Mouse (Mus musculus) adrenal gland, postnatal 10 days (tissue): ENCODE results near the gene 2210408I21Rik. TPM values are rescaled to one million over a fixed set of nuclear protein-coding genes. Genes with fewer than 3 reads are reported as not detected.

ENCODE experiments used
- DNase-seq: peaks from one replicate; pipeline ENCODE4 v3.0.0; 2021; ENCODE audit warnings: mixed read lengths
- total RNA-seq, 2 experiments: library from RNA; stranded (reverse); gene quantifications; 2 replicates each; pipeline ENCODE4 v1.2.3; 2021

The 2210408I21Rik gene
- total RNA-seq, 2 experiments from 2014 or later, result 7.5 to 9.8 TPM

DNA sequence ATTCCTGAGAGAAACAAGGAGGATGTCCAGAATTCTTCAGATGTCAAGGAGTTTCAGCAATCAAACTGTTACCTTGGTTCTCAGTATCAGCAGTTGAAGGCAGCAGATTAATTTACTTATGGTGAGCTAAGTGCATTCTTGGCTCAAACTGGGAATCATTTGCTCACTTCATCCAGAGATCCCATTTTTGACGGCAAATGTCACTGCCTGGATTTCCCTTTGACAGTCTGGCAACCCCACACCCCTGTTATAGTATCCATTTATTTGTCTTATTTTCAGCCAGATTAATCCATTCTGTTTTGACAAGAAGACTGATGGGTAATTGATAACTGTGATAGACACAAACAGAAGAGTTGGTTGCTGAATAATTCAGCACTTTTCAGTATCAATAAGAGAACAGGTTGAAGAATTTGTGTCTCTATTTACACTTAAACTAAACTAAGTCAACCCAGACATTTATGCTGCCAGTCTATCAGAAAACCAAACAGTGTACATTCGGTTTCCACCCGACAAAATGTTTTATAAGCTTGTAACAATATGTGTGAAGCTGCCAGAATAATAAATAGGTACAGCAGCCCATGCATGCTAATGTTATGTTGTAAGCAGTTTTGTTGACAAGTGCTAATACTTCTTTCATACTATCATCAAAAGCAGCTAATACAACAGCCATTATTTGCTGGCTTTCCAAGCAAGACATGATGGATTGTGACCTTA, 354.8 kb downstream of the 2210408I21Rik start:
- no peak for DNase-seq

DNA sequence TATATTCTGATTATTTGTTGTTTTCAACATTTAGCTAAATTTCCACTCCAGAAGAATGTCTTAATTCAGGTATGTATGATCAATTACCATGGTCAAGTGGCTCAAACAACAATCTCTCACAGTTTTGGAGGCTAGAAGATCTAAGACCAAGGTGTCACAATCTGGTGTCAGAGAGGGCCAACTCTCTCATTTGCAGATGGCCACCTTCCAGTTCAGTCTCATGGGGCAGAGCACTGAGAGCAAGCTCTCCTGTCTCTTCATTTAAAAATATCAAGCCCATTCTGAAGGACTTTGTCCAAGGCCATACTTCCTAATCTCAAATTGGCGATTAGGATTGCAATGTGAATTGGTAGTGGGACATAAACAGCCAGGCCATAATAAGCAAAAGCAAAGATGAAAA, 378.7 kb downstream of the 2210408I21Rik start:
- peak; percentile 34 for DNase-seq

DNA sequence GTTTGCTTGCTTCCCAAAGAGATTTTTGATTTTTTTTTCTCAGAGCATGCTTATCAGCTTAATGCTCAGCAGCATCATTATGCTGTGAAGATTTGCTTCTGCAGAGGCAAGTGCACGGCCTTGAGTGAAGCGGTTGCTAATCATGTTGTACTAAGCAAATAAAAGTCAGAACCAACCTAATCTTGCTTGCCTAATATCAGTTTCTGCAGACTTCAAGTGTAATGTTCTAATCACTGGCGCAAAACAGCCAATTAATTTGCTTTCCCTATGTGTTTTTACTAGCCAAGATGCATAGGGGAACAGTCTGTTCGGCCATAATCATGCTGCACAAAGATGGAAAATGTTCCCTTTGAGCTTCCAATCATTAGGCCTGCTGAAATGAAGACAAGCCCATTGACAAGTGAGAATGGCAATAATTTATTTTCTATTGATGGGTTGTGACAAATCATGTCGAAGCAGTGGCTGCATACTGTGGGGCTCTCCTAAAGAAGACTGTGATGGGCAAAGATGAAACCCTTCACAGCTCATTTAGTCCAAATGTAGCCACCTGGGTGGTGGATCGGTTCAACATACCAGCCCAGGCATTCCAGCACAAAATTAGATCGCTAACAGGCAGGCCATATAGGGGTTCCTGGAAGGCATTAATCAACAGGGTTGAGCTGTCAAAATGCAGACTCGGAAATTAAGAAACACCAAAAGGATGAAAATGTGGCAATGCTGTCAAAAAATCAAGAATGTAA, 393.8 kb downstream of the 2210408I21Rik start:
- DNase-seq, result no peak

DNA sequence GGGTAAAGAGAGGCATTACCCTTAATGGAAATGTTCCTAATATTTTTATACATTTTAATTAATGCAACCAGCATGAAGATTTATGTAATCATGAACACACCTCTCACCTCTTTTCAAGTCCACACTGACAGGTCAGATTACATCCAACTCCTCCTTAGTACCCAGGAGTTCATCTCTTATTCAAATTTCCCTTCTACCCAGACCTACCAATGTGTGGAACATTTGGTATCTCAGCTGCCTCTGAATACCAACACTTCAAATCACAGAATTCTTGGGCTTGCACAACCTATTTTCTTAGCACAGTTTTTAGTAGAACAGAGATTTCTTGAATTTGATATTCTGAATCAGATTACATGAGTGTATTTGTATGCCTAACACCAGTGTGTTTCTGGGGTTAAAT, 394.4 kb downstream of the 2210408I21Rik start:
- DNase-seq, result no peak

DNA sequence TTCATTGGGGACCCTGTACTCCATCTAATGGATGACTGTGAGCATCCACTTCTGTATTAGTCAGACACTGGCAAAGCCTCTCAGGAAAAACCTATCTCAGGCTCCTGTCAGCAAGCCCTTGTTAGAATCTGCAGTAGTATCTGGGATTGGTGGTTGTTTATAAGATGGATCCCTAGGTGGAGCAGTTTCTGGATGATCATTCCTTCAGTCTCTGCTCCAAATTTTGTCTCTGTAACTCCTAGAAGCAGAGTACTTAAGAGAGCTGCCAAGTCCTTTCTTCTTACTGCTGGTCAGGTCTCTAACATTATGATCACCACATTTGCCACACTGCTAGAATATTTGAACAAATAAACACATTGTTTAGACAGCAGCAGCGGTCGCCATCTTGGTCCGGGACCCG, 402.1 kb downstream of the 2210408I21Rik start:
- no peak for DNase-seq

DNA sequence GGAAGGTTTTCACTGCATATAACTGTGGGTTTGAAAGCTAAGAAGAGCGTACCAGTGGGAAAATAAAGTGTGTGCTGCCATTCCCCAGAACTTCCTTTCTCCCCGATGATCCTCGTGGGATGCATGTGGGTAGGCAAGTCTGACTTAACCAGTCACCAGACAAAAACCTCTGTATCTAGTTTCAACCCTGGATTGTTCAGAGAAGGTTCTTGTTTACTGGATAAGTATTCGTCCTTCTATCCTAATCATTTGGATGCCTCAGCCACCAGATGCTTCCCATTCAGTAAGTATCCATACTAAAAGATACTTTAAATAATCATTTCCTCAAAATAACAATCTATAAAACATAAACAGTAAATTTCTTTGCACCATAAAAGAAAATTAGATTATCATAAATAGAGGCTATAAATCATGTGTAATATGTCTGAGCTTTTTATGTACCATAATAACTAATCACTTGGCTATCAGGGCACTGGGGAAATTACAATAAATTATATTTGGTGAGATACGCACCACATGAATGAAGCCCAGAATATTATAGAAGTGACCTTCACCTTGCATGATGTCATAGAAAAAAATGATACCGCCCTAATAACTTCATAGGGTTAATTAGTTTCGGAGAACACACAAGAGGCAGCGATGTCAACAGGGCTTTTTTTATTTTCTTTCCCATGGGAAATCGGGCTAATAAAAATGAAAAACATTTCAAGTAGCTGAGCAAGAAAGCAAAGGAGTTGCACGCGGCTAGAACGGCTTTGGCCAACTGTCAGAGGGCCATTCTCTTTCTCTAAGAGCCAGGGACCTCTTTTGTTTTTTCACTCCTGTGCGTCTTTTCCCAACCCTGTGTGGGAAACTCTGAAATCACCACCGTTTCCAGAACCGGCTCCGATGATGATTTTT, 412.4 kb downstream of the 2210408I21Rik start:
- DNase-seq, result no peak

DNA sequence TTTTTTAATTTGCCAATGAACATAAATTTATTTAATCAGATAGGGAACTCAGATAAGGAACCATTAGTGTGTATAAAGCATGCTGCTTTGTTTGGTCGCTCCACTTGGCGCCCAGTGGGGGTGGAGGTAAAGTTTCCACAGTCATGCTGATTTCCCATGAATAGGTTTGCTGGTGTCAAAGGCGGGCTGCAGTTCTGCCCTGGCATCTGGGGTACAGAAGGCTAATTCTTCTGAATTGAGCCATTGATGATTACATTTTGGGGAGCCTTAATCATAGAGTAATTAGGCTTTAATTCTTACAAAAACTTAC, 413.0 kb downstream of the 2210408I21Rik start:
- DNase-seq, result peak; percentile 3

DNA sequence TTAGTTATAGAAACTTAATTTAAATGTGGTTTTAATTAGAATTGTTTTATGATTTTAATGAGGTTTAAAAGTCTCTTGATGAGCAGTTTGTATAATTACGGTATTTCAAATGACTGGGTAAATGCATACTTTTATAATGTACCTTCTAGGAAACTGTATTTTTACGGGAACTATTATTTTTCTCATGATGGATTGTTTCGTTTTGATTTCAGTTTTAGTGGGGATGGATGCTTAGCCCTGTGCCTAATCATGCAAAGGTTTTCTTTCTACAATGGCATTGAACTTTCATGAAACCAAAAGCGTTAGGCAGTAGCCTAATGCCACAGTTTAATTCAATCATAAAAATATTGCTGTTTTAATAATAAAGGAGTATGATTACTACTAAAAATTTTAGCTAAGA, 413.4 kb downstream of the 2210408I21Rik start:
- DNase-seq, result no peak

DNA sequence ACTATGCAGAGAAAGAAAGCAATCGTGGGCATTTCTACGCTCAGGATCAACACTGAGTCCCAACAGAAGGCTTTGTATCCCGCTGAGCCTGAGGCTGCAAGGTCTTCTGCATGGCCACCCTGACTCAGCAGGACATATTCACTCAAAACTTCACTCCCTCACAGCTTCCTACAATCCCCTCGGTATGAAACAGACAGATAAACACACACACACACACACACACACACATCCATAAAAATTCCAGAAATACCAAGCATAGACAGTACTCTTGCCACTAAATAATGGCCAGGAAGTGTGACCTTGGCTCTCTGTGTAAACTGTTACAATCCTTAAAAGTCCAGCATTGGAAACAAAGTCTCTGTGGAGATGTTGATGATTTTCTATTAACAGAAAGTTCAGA, 458.7 kb downstream of the 2210408I21Rik start:
- DNase-seq, result peak; percentile 1

DNA sequence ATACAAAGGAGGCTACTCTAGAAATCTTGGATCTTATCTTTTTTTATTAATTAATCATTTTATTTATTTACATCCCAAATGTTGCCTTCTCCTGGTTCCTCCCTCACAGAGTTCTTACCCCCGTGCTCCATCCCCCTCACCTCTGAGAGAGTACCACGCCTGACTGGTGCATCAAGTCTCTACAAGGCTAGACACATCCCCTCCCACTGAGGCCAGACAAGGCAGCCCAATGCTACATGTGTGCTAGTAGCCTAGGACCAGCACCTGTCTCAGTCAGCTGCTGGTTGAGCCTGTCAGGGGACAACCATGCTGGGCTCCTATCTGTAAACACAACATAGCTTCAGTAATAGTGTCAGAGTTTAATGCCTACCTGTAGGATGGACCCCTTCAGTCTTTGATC, 480.0 kb downstream of the 2210408I21Rik start:
- no peak for DNase-seq

Other genes with a start within 250 kb of the 2210408I21Rik start
- 10 to 100 TPM; 12.2 to 17.6 TPM for gene Slf1, start 67 bp upstream of the 2210408I21Rik start, total RNA-seq